Mouse (Mus musculus) cerebellum, adult 2 months (tissue): ENCODE measurements around the gene Mbnl1. TPM values are rescaled to one million over a fixed set of nuclear protein-coding genes. Genes with fewer than 3 reads are reported as not detected.

Experiments used
- DNase-seq, 2 experiments: peaks; one replicate each; pipeline ENCODE4 v3.0.0; 2021
- H3K27ac ChIP-seq: fragments of 200-500 bp; 2 replicates; pipeline ENCODE4 v1.5.1; 2012; ENCODE audit warnings: low read length, control low read depth, inconsistent platforms; ENCODE audit not compliant: insufficient read depth
- H3K27me3 ChIP-seq: fragments of 200-500 bp; 2 replicates; pipeline ENCODE4 v1.6.1; 2012; ENCODE audit warnings: inconsistent platforms, mild to moderate bottlenecking, low read length, moderate library complexity; ENCODE audit not compliant: control insufficient read depth, insufficient read depth
- H3K4me1 ChIP-seq: fragments of 200-500 bp; 2 replicates; pipeline ENCODE4 v1.6.1; 2011; ENCODE audit warnings: low read length; ENCODE audit not compliant: control insufficient read depth, insufficient read depth
- H3K4me3 ChIP-seq: fragments of 200-500 bp; replicated peaks from 2 replicates; pipeline ENCODE3; 2011; ENCODE audit warnings: mild to moderate bottlenecking, low read depth, low read length, control low read depth; ENCODE audit not compliant: insufficient read depth
- CTCF ChIP-seq: fragments of 200-500 bp; IDR thresholded peaks from 2 replicates; pipeline ENCODE4 v1.5.1; 2011; ENCODE audit warnings: low read depth, mild to moderate bottlenecking, control low read depth, low read length, moderate library complexity, borderline replicate concordance; ENCODE audit not compliant: insufficient read depth
- POLR2A ChIP-seq: fragments of 200-500 bp; IDR thresholded peaks from 2 replicates; pipeline ENCODE4 v1.6.1; 2011; ENCODE audit warnings: low read length, control low read depth, borderline replicate concordance; ENCODE audit not compliant: insufficient read depth
- whole genome bisulfite sequencing: fragments of 180-500 bp; shearing (Covaris S2); methylation state at CpG from one replicate; pipeline ENCODE4 v1.1.7; 2018; 5-methylcytosine and 5-hydroxymethylcytosine counted together
- polyA plus RNA-seq: library from polyadenylated mRNA; depleted of rRNA; stranded (reverse); fragments of >200 nt; gene quantifications from 2 replicates; pipeline ENCODE4 v1.2.3, GENCODE M21; 2012

Gene Mbnl1
- polyA plus RNA-seq, 1 experiment = 62.7 TPM

DNA sequence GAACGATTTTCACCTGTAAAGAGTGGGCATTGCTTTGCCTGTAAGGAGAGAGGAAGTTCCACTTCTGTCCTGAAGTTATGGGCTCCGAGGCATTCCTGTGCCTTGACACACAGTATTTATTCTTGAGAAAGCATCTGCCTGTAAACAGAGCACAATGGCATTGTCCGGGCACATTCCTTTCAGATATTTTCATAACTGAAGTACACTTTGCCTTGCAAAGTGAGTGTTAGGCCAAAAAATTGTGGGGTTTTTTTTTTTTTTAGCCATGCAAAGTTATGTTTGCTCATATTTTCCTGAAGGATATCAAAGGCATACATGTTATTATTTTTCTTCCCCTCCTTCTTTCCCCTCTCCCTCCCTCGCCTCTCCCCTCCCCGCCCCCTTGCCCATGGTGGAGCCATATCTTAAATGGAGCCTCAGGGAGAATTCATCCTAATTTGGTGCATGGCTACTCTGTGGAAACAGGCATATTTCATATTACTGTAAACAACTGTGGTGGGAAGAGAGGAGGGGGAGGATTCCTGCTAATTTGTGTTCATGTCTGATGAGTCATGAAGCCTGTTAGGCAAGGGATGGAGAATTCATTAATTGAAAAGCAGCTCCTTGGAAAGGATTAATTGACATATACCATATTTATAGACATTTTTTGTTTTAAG, 32.3 kb downstream of the Mbnl1 start:
- TF ChIP-seq CTCF (no peak), POLR2A (no peak)
- 66% methylated on average over 5 of the region's 5 CpGs for WGBS
- H3K27me3 ChIP-seq = no peaks in the 10 kb centered on the region
- H3K4me1 ChIP-seq = peaks cover 14% of the 10 kb centered on the region
- no peak overlapping the region for H3K27ac ChIP-seq
- no peak for DNase-seq
- H3K4me3 ChIP-seq = no peak overlapping the region

GRCm38 (mm10) chr3:60506821-60507220, 34.2 kb downstream of the Mbnl1 start:
- WGBS = 75% methylated on average over 5 of the region's 5 CpGs
- TF ChIP-seq POLR2A (no peak), CTCF (no peak)
- peaks cover 19% of the 10 kb centered on the region for H3K4me1 ChIP-seq

GRCm38 (mm10) chr3:60507496-60507895, 34.9 kb downstream of the Mbnl1 start:
- TF ChIP-seq POLR2A = no peak
- TF ChIP-seq CTCF = 0 out of 2 replicates have a peak, but pooled peaks have one; percentile 3
- no peak for DNase-seq
- Histone ChIP-seq H3K4me3 (no peak overlapping the region), H3K27ac (no peak overlapping the region), H3K27me3 (no peaks in the 10 kb centered on the region), H3K4me1 (peaks cover 16% of the 10 kb centered on the region)
- 94% methylated on average over 3 of the region's 3 CpGs for WGBS

More at GRCm38 (mm10) chr3:60506821-60507220, 34.2 kb downstream of the Mbnl1 start:
- no peak overlapping the region for H3K27ac ChIP-seq
- H3K27me3 ChIP-seq = no peaks in the 10 kb centered on the region
- no peak overlapping the region for H3K4me3 ChIP-seq
- DNase-seq = no peak

DNA sequence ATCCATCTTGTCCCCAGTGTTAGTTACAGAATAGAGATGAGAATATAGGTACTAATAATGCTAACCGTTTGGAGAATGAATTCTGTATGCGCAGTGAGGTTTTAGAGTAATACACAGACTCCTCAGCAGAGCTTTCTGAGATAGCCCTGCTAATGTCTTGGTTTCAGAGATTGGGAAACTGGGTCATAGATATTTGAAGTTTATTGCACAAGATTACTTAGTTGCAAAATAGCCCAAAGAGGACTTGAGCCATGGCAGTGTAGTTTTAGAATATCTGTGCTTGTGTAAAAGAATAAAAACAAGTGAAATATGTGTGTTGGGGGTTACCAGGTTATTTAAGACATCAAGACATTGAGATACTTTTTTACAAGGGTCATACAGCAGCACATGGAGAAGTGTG, 35.3 kb downstream of the Mbnl1 start:
- 94% methylated on average over 2 of the region's 2 CpGs for WGBS
- TF ChIP-seq CTCF (no peak), POLR2A (no peak)

GRCm38 (mm10) chr3:60511197-60511596, 38.6 kb downstream of the Mbnl1 start:
- H3K4me3 ChIP-seq = no peak overlapping the region
- WGBS = 92% methylated on average over 3 of the region's 3 CpGs
- DNase-seq = no peak
- peaks cover 19% of the 10 kb centered on the region for H3K4me1 ChIP-seq
- no peaks in the 10 kb centered on the region for H3K27me3 ChIP-seq
- no peak overlapping the region for H3K27ac ChIP-seq
- TF ChIP-seq POLR2A (no peak), CTCF (no peak)

More for the DNA sequence above, 35.3 kb downstream of the Mbnl1 start:
- Histone ChIP-seq H3K4me1 (peaks cover 16% of the 10 kb centered on the region), H3K27me3 (no peaks in the 10 kb centered on the region), H3K4me3 (no peak overlapping the region), H3K27ac (no peak overlapping the region)
- DNase-seq = no peak

- Histone ChIP-seq H3K4me1 (peaks cover 8% of the 10 kb centered on the region; the same call in 1 of the 2 replicates), H3K27ac (peak overlapping the region; percentile 64), H3K27me3 (no peaks in the 10 kb centered on the region), H3K4me3 (no peak overlapping the region)
- TF ChIP-seq CTCF (no peak), POLR2A (no peak)
- WGBS = 18% methylated on average over 7 of the region's 7 CpGs
- DNase-seq = peak; percentile 63 to 75
These were observed 40.7 kb downstream of the Mbnl1 start for GRCm38 (mm10) chr3:60513337-60513736.

DNA sequence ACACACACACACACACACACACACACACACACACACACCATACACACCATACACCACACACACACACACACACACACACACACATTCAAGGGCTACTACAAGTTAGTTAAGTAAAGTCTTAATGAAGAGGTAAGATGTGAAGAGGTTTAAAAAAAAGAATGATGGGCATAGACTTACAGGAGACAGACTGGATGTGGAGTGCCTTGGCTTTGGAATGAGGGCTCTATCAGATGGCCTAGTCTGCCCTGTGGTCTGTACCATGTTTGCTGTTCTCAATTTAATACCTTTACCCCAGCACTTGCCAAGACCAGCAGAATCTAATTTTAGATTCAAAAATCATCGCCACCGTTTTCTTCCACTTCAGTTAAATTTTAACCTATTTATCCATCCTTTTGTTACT, 41.1 kb downstream of the Mbnl1 start:
- TF ChIP-seq CTCF (no peak), POLR2A (no peak)
- Histone ChIP-seq H3K27me3 (no peaks in the 10 kb centered on the region), H3K4me3 (no peak overlapping the region), H3K27ac (peak overlapping the region; percentile 64), H3K4me1 (peaks cover 8% of the 10 kb centered on the region; the same call in 1 of the 2 replicates)
- DNase-seq = peak in 1 of 2 experiments; percentile 49
- WGBS = 1% methylated on average over 2 of the region's 2 CpGs

DNA sequence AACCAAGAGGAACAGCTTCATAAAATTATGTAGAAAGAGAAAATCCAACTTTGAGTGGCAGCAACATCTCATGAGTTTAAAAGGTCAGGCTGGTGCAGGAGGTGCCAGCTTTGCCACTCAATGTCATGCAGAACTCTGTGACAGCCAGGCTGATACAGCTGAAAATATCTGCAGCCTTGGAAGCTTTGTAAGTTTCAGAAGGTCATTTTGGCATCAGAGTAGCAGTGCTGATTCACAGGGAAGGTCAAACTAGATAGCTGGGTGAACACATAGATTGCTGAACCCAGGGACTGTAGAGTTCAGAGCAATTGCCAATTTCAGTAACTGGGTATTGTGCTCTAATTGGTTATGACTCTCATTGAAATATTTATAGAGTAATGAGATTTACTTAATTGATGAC, 42.8 kb downstream of the Mbnl1 start:
- H3K4me3 ChIP-seq = no peak overlapping the region
- no peak overlapping the region for H3K27ac ChIP-seq
- H3K27me3 ChIP-seq = no peaks in the 10 kb centered on the region
- H3K4me1 ChIP-seq = peaks cover 8% of the 10 kb centered on the region; the same call in 1 of the 2 replicates
- no peak for TF ChIP-seq CTCF
- no peak for DNase-seq
